Mouse (Mus musculus): Measurements from ENCODE around the gene Birc2.

The Birc2 gene

DNA sequence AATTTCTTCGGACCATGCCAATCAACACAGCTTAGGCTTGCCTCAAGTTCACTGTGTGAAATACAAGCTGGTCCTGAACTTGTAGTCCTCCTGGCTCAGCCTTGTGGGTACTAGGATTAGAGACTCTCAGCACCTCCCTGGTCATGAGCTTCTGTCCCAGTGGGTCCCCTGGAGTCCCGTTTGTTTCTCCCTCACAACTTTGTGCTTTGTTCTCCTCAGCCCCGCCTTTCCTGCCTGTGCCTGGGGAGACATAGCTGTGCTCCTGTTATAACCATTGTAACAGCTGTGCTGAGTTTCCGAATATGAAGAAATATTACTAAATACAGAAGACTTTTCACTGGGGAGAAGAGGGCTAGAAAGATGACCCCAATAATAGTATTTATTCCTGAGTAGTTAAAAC, 67.8 kb downstream of the Birc2 start:
- in situ Hi-C loops (cut with MboI; ENCODE audit: unreplicated experiment in 2 of 2) = loop anchor here (5.0 to 10.0 kb wide), 2 partner anchors 52 to 224 kb away; no protein-coding TSS in a partner anchor

All from v-Abl transformed pro-B cells (cell line).